Mouse (Mus musculus) neural tube, embryonic 14.5 days (tissue): ENCODE measurements at regions not wholly inside any gene's neighbourhood (a gene's known extent, or its start where the extent isn't known, plus 50 kb on each side); places are given as distances from the start of the nearest gene placed in this dataset.

Experiments
- ATAC-seq: fragments of 200-750 bp; cut with Nextera tagmentation; 2 replicates; pipeline ENCODE4 v1.8.0; 2017; ENCODE audit warnings: low read depth, mild to moderate bottlenecking, moderate TSS enrichment, moderate library complexity
- H3K27ac ChIP-seq: fragments of 300-500 bp; sonication (generic); 2 replicates; pipeline ENCODE4 v1.5.1; 2014; ENCODE audit warnings: low read depth, mild to moderate bottlenecking, control low read depth, low read length, moderate library complexity, mixed read lengths
- H3K27me3 ChIP-seq: fragments of 300-500 bp; sonication (generic); 2 replicates; pipeline ENCODE4 v1.6.1; 2014; ENCODE audit warnings: low read length; ENCODE audit not compliant: control insufficient read depth, insufficient read depth
- H3K36me3 ChIP-seq: fragments of 300-500 bp; sonication (generic); 2 replicates; pipeline ENCODE4 v1.6.1; 2014; ENCODE audit warnings: low read length, mixed read lengths; ENCODE audit not compliant: control insufficient read depth, insufficient read depth
- H3K4me1 ChIP-seq: fragments of 300-500 bp; sonication (generic); 2 replicates; pipeline ENCODE4 v1.6.1; 2014; ENCODE audit warnings: low read length; ENCODE audit not compliant: control insufficient read depth, insufficient read depth
- H3K4me2 ChIP-seq: fragments of 300-500 bp; sonication (generic); 2 replicates; pipeline ENCODE4 v1.6.1; 2014; ENCODE audit warnings: mild to moderate bottlenecking, low read depth, low read length, control low read depth
- H3K4me3 ChIP-seq: fragments of 300-500 bp; sonication (generic); 2 replicates; pipeline ENCODE4 v1.5.1; 2014; ENCODE audit warnings: low read depth, low read length, control low read depth, mixed read lengths
- H3K9ac ChIP-seq: fragments of 300-500 bp; sonication (generic); replicated peaks from 2 replicates; pipeline ENCODE4 v1.6.1; 2014; ENCODE audit warnings: low read depth, mild to moderate bottlenecking, control low read depth, low read length, mixed read lengths
- H3K9me3 ChIP-seq: fragments of 300-500 bp; sonication (generic); 2 replicates; pipeline ENCODE4 v1.6.1; 2016; ENCODE audit warnings: low read length; ENCODE audit not compliant: control insufficient read depth
- WGBS: fragments of 180-500 bp; shearing (Covaris S2); extraction: QIAGEN DNeasy Blood & Tissue Kit; methylation state at CpG from one replicate; pipeline ENCODE4 v1.1.7; 2014; 5-methylcytosine and 5-hydroxymethylcytosine counted together

DNA sequence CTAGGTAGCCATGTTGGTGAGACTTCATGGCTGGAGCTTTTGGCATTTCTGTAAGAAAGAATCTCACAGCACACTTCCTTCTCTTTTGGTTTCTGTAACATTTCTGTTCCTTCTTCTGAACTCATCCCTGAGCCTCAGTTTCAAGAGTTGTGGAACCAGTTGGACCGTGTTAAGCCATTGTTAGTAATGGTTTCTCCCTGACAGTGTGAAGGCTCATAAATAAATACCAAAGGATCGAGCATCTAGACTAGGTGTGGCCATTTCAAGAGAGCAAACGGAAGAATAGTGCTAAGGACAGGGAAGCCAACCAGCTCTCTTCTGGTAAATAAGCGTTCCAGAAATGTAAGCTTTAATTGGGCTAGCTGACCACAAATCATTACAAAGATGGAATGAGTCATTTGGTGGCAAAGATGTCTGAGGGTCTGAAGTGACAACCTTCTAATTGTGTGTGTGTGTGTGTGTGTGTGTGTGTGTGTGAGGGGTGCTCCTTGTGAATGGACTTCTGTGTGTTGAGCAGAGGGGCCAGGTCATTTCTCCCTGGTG, 71.7 kb upstream of the Cdkn2b start:
- H3K4me2 ChIP-seq = no peak overlapping the region
- H3K27me3 ChIP-seq = no peaks in the 10 kb centered on the region
- no peak for ATAC-seq
- no peaks in the 10 kb centered on the region for H3K9me3 ChIP-seq
- no peaks in the 10 kb centered on the region for H3K36me3 ChIP-seq
- H3K9ac ChIP-seq = no peak overlapping the region
- no peak overlapping the region for H3K4me3 ChIP-seq
- H3K4me1 ChIP-seq = no peaks in the 10 kb centered on the region
- H3K27ac ChIP-seq = no peak overlapping the region
- 84% methylated on average over 4 of the region's 4 CpGs for WGBS

- Histone ChIP-seq H3K4me2 (no peak overlapping the region), H3K4me1 (no peaks in the 10 kb centered on the region), H3K9ac (no peak overlapping the region), H3K9me3 (no peaks in the 10 kb centered on the region), H3K27ac (no peak overlapping the region), H3K27me3 (no peaks in the 10 kb centered on the region), H3K4me3 (no peak overlapping the region), H3K36me3 (no peaks in the 10 kb centered on the region)
- ATAC-seq = no peak
- WGBS = 96% methylated on average over 2 of the region's 2 CpGs
Measured at GRCm38 (mm10) chr4:89381763-89382162, 70.9 kb upstream of the Cdkn2b start.

DNA sequence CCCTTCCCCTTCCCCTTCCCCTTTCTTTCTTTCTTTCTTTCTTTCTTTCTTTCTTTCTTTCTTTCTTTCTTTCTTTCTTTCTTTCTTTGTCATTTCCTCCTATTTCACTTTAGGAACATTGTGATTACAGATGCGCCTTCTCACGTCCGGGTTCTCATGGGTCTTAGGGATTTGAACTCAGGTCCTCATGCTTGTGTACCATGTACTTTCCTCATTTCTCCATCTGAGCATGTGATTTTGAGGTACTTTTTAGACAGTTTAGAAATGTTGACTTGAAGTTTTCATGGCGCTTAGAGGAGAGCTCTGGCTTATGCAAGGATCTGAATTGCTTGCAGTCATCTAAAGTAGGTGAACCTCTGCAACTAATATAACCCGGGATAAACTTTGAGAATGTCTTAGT, 70.2 kb upstream of the Cdkn2b start:
- no peak overlapping the region for H3K4me3 ChIP-seq
- whole genome bisulfite sequencing = 86% methylated on average over 5 of the region's 5 CpGs

GRCm38 (mm10) chr4:89380330-89380945, 69.6 kb upstream of the Cdkn2b start:
- 95% methylated on average over 8 of the region's 8 CpGs for WGBS
- ATAC-seq = no peak
- no peaks in the 10 kb centered on the region for H3K4me1 ChIP-seq
- H3K9me3 ChIP-seq = no peaks in the 10 kb centered on the region
- no peak overlapping the region for H3K27ac ChIP-seq
- H3K9ac ChIP-seq = no peak overlapping the region
- H3K27me3 ChIP-seq = no peaks in the 10 kb centered on the region
- H3K4me2 ChIP-seq = no peak overlapping the region
- no peak overlapping the region for H3K4me3 ChIP-seq
- H3K36me3 ChIP-seq = no peaks in the 10 kb centered on the region

More for the DNA sequence above, 70.2 kb upstream of the Cdkn2b start:
- Histone ChIP-seq H3K4me1 (no peaks in the 10 kb centered on the region), H3K9me3 (no peaks in the 10 kb centered on the region), H3K4me2 (no peak overlapping the region), H3K27me3 (no peaks in the 10 kb centered on the region), H3K36me3 (no peaks in the 10 kb centered on the region), H3K27ac (no peak overlapping the region), H3K9ac (no peak overlapping the region)
- ATAC-seq = no peak

- WGBS = 87% methylated on average over 6 of the region's 6 CpGs
- ATAC-seq = no peak
- no peaks in the 10 kb centered on the region for H3K36me3 ChIP-seq
- H3K4me3 ChIP-seq = no peak overlapping the region
- H3K27me3 ChIP-seq = no peaks in the 10 kb centered on the region
- no peaks in the 10 kb centered on the region for H3K4me1 ChIP-seq
- H3K9ac ChIP-seq = no peak overlapping the region
- H3K4me2 ChIP-seq = no peak overlapping the region
- no peak overlapping the region for H3K27ac ChIP-seq
- H3K9me3 ChIP-seq = no peaks in the 10 kb centered on the region
Measured at GRCm38 (mm10) chr4:89379622-89380329, 68.9 kb upstream of the Cdkn2b start.

GRCm38 (mm10) chr4:89372631-89373030, 61.8 kb upstream of the Cdkn2b start:
- Histone ChIP-seq H3K36me3 (no peaks in the 10 kb centered on the region), H3K27me3 (no peaks in the 10 kb centered on the region), H3K4me1 (no peaks in the 10 kb centered on the region), H3K9me3 (no peaks in the 10 kb centered on the region), H3K4me2 (no peak overlapping the region), H3K9ac (no peak overlapping the region), H3K27ac (no peak overlapping the region), H3K4me3 (no peak overlapping the region)
- 88% methylated on average over 6 of the region's 6 CpGs for WGBS
- ATAC-seq = no peak

DNA sequence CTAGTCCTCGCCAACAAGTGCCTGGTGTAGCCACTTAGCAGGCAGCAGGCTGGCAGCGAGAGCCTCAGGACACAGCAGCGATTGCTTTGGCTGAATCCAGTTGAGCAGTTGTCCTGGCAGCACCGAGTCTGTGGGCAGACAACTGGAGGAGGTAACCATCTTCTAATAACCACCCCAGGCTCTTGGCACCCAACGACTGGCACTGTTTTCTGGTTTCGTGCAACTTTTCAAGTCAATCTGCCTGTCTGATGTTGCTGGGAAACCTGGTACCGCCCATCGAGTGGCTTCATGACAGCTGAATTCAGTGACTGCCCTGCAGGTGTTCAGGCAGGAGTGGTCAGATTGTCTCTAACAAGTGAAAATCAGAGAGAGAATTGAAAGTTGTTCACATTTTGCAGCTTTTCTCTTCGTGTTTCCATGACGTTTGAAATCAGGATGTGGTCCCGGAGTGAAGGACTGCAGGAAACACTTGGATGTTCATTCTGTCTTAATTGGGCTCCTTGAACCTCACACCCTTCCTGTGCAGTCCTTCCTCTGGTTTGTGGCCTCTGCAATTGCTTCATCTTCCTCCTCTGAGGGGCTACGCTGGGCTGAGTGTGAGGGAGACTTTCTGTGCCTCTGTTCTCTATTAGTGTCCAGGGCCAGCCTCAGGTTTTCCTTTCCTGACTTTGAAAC, 58.1 kb upstream of the Cdkn2b start:
- Histone ChIP-seq H3K4me2 (no peak overlapping the region), H3K27ac (no peak overlapping the region), H3K4me1 (no peaks in the 10 kb centered on the region), H3K27me3 (no peaks in the 10 kb centered on the region), H3K9ac (no peak overlapping the region), H3K4me3 (no peak overlapping the region), H3K36me3 (no peaks in the 10 kb centered on the region), H3K9me3 (no peaks in the 10 kb centered on the region)
- ATAC-seq = no peak
- WGBS = 81% methylated on average over 12 of the region's 12 CpGs

GRCm38 (mm10) chr4:89366581-89367141, 55.8 kb upstream of the Cdkn2b start:
- no peaks in the 10 kb centered on the region for H3K4me1 ChIP-seq
- H3K27me3 ChIP-seq = no peaks in the 10 kb centered on the region
- WGBS = 52% methylated on average over 10 of the region's 10 CpGs
- no peak for ATAC-seq
- H3K9me3 ChIP-seq = no peaks in the 10 kb centered on the region
- no peak overlapping the region for H3K27ac ChIP-seq
- H3K4me3 ChIP-seq = no peak overlapping the region
- no peaks in the 10 kb centered on the region for H3K36me3 ChIP-seq
- H3K9ac ChIP-seq = no peak overlapping the region
- H3K4me2 ChIP-seq = no peak overlapping the region

GRCm38 (mm10) chr4:89365875-89366274, 55.0 kb upstream of the Cdkn2b start:
- Histone ChIP-seq H3K36me3 (no peaks in the 10 kb centered on the region), H3K9me3 (no peaks in the 10 kb centered on the region), H3K4me3 (no peak overlapping the region), H3K4me2 (no peak overlapping the region), H3K9ac (no peak overlapping the region), H3K27me3 (no peaks in the 10 kb centered on the region), H3K4me1 (no peaks in the 10 kb centered on the region), H3K27ac (no peak overlapping the region)
- WGBS = 41% methylated on average over 5 of the region's 5 CpGs
- ATAC-seq = no peak
